Mouse (Mus musculus) left cerebral cortex, adult 18-20 months (tissue): ENCODE results near the gene 4921511M17Rik. TPM values are rescaled to one million over a fixed set of nuclear protein-coding genes. Genes with fewer than 3 reads are reported as not detected.
"Not testable (repeated sequence)": the region's sequence is repeated elsewhere in the genome, so short reads cannot be mapped to it uniquely, and the experiment has no call there.

Experiments used
- DNase-seq, 2 experiments: peaks; one replicate each; pipeline ENCODE4 v3.0.0; 2021 to 2022; ENCODE audit warnings: low spot score in 2 of 2, mixed read lengths in 1 of 2
- long read RNA-seq, 2 experiments: library from polyadenylated mRNA; stranded (forward); transcript quantifications; one replicate each; pipeline ENCODE4 v2.0.0; 2021
- total RNA-seq, 2 experiments: library from RNA; stranded (reverse); gene quantifications; 2 replicates each; pipeline ENCODE4 v1.2.3; 2021

4921511M17Rik gene
- not detected for total RNA-seq
- long read RNA-seq, experiment 1, result 0 reads
- long read RNA-seq, experiment 2, result 0 reads

GRCm38 (mm10) chrX:154033727-154034126, at the start of gene 4921511M17Rik:
4921511M17Rik (minus strand) TSS chrX:154033827.
- not testable (repeated sequence) for DNase-seq

- DNase-seq, result not testable (repeated sequence)
Measured at GRCm38 (mm10) chrX:154054939-154055338, 21.3 kb upstream of the 4921511M17Rik start, which contains the start of gene Gm10057. Gm10057 (minus strand) TSS chrX:154055039.

GRCm38 (mm10) chrX:154012540-154012939, 21.1 kb downstream of the 4921511M17Rik start, which contains the start of gene Samt1:
Samt1 (minus strand) TSS chrX:154012640.
- DNase-seq, result not testable (repeated sequence)

- DNase-seq, result not testable (repeated sequence)
Measured at GRCm38 (mm10) chrX:153976914-153977313, 56.7 kb downstream of the 4921511M17Rik start.

GRCm38 (mm10) chrX:153976467-153976866, 57.2 kb downstream of the 4921511M17Rik start:
- DNase-seq, result not testable (repeated sequence)

- no peak for DNase-seq
Measured at GRCm38 (mm10) chrX:153974450-153974849, 59.2 kb downstream of the 4921511M17Rik start.

Other genes starting within 250 kb of the 4921511M17Rik start
- 1 to 10 TPM; 6.6 to 9.4 TPM for gene Spin2c, start 201.6 kb downstream of the 4921511M17Rik start, total RNA-seq
- not detected for gene Samt1, start 21.2 kb downstream of the 4921511M17Rik start, total RNA-seq
- not detected for gene Gm10057, start 21.2 kb upstream of the 4921511M17Rik start, total RNA-seq
- gene Gm15140, start 86.9 kb upstream of the 4921511M17Rik start, total RNA-seq, result not detected